Mouse (Mus musculus) brain, embryonic 14.5 days (tissue): ENCODE results near the gene Olfr464. TPM values are rescaled to one million over a fixed set of nuclear protein-coding genes. Genes with fewer than 3 reads are reported as not detected.
"Not testable (repeated sequence)": the region's sequence is repeated elsewhere in the genome, so short reads cannot be mapped to it uniquely, and the experiment has no call there.

Experiments used
- DNase-seq: peaks from one replicate; pipeline ENCODE4 v3.0.0-alpha.2; 2011; ENCODE audit warnings: low read depth
- CTCF ChIP-seq: fragments of 200-500 bp; IDR thresholded peaks from 2 replicates; pipeline ENCODE4 v1.5.1; 2012; ENCODE audit warnings: inconsistent platforms, mild to moderate bottlenecking, moderate library complexity, borderline replicate concordance; ENCODE audit not compliant: insufficient read depth, insufficient read length; ENCODE audit errors: extremely low read depth
- POLR2A ChIP-seq: fragments of 200-500 bp; IDR thresholded peaks from 2 replicates; pipeline ENCODE4 v1.6.1; 2012; ENCODE audit warnings: mild to moderate bottlenecking, inconsistent platforms, borderline replicate concordance; ENCODE audit not compliant: poor library complexity, insufficient read depth, insufficient read length, severe bottlenecking; ENCODE audit errors: extremely low read depth
- polyA plus RNA-seq: library from polyadenylated mRNA; depleted of rRNA; stranded (reverse); fragments of >200 nt; gene quantifications from 2 replicates; pipeline ENCODE4 v1.2.3, GENCODE M21; 2012; rRNA removed

Gene Olfr464
- polyA plus RNA-seq, 1 experiment: 0.18 TPM

- TF ChIP-seq CTCF: no peak
- TF ChIP-seq POLR2A: no peak
Measured at GRCm38 (mm10) chr11:87920301-87920700, 466 bp downstream of the Olfr464 start.

GRCm38 (mm10) chr11:87916005-87916404, 4.8 kb downstream of the Olfr464 start:
- no peak for TF ChIP-seq CTCF
- TF ChIP-seq POLR2A: no peak
- DNase-seq: no peak

More at GRCm38 (mm10) chr11:87920301-87920700, 466 bp downstream of the Olfr464 start:
- DNase-seq: no peak

DNA sequence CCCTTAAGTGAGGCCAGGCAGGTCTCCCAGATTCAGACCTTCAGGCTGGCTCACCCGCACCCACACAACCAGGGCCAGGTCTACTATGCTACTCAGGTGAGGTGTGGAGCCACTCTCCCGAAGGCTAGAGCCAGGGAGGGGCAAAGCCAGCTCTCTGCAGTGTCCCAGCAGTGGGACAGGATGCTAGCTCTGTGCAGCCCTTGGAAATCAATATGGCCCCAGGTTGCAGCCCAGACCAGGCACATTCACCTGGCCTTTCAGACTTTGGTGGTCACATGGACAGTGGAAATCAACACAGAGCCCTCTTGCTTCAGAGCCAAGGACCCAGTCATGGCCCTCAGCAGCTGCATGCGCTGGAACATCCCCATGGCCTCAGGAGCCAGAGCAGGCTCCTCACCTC, 16.4 kb downstream of the Olfr464 start:
- DNase-seq: no peak
- TF ChIP-seq POLR2A (no peak), CTCF (no peak)

DNA sequence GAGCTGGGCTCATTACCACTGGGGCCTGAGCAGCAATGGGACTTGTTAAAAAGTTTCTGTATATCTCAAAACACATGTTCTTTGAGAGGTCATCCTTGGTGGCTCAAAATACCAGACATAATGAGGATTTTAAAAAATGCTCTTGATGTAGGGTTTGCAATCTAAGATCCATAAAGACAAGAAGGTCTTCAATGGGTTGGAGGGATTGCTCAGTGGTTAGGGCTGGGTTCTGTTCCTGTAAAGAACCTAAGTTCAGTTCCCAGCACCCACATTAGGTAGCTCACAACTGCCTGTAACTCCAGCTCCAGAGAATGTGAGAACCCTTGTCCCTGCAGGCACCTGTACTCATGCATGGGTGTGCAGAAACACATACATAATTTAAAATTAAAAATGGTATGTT, 23.5 kb downstream of the Olfr464 start, which contains the start of gene Olfr463:
Olfr463 (minus strand) TSS at position 101 of the 400 bp plus-strand sequence.
- TF ChIP-seq CTCF (no peak), POLR2A (no peak)
- no peak for DNase-seq

GRCm38 (mm10) chr11:87892168-87892567, 28.6 kb downstream of the Olfr464 start, which contains the start of gene Olfr462:
TSS of gene Olfr462 (minus strand) at chr11:87892268.
- no peak for DNase-seq
- TF ChIP-seq CTCF (no peak), POLR2A (no peak)

DNA sequence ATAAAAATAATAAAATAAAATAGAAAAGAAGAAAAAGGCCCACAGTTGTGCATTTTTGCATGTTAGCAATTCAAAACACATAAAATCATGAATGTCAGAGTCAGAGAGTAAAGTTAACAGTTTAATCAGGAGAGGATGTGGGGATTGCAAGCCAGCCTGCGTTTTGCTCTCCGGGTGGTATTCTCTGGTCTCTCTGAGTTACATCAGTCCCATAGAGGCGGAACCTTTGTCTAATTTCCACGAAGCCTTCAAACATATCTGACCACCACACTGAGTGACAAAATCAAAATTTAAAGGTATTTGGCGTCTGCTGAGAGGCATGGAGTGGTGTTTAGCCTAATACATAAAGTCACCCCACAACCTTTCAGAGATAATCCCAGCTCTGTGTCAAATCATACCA, 35.9 kb downstream of the Olfr464 start:
- DNase-seq: no peak
- TF ChIP-seq CTCF (no peak), POLR2A (no peak)

DNA sequence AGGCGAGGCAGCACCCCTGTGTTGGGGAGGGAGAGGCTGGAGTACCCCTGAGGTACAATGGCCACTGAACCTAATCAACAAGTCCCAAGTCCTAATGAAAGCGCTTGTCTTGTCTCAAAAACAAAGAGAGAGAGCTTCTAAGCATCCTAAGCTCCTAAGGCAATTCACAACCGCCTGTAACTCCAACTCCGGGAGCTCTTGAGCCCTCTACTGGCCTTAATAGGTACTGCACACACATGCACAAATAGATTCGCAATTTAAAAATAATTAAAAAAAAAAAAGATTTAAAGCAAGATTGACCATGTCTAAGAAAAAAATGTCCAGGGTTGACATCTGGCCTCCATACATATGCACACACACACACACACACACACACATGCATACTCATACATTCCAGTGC, 37.3 kb downstream of the Olfr464 start:
- TF ChIP-seq CTCF (peak; percentile 60; the same call in 1 of the 2 replicates), POLR2A (no peak)
- peak; percentile 42 for DNase-seq

DNA sequence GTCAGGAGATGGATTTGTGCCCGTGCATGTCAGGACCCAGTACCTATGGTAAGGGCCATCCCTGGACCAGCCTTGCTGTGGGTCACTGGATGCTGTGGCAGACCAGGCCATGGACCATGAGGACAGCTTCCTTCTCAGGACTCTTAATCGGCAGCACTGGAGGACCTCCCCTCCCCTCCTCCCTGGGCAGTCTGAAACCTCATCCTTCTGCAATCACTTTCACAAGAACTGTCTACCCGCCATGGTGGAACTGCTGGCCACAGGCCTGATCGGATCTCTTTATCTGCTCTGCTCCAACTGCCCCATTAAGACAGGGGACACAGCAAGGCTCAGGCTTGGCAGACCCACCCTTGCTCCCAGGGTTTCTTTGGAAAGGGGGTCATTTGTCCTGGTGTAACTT, 39.1 kb downstream of the Olfr464 start:
- TF ChIP-seq CTCF: no peak
- TF ChIP-seq POLR2A: no peak
- DNase-seq: no peak

DNA sequence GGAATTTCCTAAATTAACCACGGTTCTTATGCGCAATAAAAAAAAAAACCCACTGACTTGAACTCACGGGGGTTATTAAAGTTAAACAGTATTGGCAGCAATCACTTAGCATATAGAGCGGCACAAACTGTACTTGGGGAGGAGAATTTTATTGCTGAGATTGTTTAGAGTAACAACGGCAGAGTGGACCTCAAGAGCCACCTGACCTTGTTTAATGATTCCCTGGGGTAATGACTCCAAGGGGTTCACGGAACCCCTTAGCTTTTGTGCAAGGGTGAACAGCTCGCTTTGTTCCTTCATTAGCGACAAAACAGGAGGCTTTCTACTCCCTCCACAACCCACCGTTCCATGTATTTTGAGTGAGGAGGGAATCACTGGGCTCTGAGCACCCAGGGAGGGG, 40.9 kb downstream of the Olfr464 start:
- TF ChIP-seq CTCF (no peak), POLR2A (no peak)
- no peak for DNase-seq

- TF ChIP-seq CTCF (no peak), POLR2A (no peak)
- no peak for DNase-seq
Measured at GRCm38 (mm10) chr11:87875436-87875835, 45.3 kb downstream of the Olfr464 start, which contains the start of gene Epx. TSS of gene Epx (minus strand) at chr11:87875536.

DNA sequence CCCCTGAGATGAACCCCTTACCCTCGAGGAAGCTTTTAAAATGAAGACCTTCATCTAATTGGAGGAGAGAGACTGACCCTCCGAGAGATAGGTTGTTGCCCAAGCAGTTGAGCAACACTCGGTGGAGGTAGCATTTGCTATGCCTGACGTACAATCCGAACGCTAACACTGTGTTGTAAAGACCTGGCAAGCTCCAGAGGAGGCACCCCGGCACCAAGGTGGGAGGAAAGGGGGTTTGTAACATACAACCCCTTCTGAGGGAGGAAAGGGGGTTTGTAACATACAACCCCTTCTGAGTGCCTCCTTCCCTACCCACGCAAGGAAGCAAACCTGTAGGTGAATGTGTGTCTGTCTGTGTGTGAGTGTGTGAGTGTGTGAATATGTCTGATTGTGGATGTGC, 49.0 kb downstream of the Olfr464 start:
- peak; percentile 46 for DNase-seq
- no peak for TF ChIP-seq CTCF
- no peak for TF ChIP-seq POLR2A

DNA sequence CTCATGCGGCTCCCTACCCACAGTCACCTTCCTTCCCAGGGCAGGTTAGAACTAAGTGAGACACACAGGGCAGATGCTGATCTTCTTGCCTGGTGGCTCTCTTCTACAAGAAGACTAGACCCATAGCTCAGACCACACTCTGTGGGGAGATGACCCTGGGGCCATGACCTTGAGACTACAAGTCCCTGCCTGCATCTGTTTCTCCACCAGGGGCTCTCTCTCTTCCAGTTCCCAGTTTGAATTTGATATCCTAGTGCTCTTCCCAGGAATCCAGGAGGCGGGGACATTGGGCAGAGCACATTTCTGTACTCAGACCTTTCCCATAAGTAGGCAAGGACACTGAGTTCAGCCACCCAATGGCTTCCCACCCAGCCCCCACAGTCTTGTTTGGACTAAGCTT, 50.7 kb downstream of the Olfr464 start:
- TF ChIP-seq POLR2A (no peak), CTCF (no peak)
- no peak for DNase-seq

- DNase-seq: not testable (repeated sequence)
Measured at GRCm38 (mm10) chr11:87866891-87867290, 53.9 kb downstream of the Olfr464 start.

Other genes with a start within 250 kb of the Olfr464 start
- 118 and 147 TPM in 2 replicates for gene Supt4a, start 183.4 kb downstream of the Olfr464 start, polyA plus RNA-seq
- 150 and 168 TPM in 2 replicates for gene Tspoap1, start 160.4 kb downstream of the Olfr464 start, polyA plus RNA-seq
- 0.28 and 0.51 TPM in 2 replicates for gene Mpo, start 127.4 kb downstream of the Olfr464 start, polyA plus RNA-seq
- gene Lpo, start 92.7 kb downstream of the Olfr464 start, polyA plus RNA-seq: 0.33 and 0.63 TPM in 2 replicates
- gene Mks1, start 67.8 kb downstream of the Olfr464 start, polyA plus RNA-seq: 21.1 and 29.7 TPM in 2 replicates
- 0.10 and 0.35 TPM in 2 replicates for gene Epx, start 45.4 kb downstream of the Olfr464 start, polyA plus RNA-seq
- gene Olfr462, start 28.7 kb downstream of the Olfr464 start, polyA plus RNA-seq: 0.01 TPM in 1 of 2 replicates, not detected in the other
- gene Olfr463, start 23.6 kb downstream of the Olfr464 start, polyA plus RNA-seq: 0.05 TPM in 1 of 2 replicates, not detected in the other
- gene Dynll2, start 66.6 kb upstream of the Olfr464 start, polyA plus RNA-seq: 227 and 321 TPM in 2 replicates
- 456 and 624 TPM in 2 replicates for gene Srsf1, start 126.4 kb upstream of the Olfr464 start, polyA plus RNA-seq
- gene Vezf1, start 147.3 kb upstream of the Olfr464 start, polyA plus RNA-seq: 45.0 and 58.4 TPM in 2 replicates
- gene Cuedc1, start 177.1 kb upstream of the Olfr464 start, polyA plus RNA-seq: 33.1 and 53.2 TPM in 2 replicates